Mouse (Mus musculus): ENCODE data around the gene Daw1.

DNA sequence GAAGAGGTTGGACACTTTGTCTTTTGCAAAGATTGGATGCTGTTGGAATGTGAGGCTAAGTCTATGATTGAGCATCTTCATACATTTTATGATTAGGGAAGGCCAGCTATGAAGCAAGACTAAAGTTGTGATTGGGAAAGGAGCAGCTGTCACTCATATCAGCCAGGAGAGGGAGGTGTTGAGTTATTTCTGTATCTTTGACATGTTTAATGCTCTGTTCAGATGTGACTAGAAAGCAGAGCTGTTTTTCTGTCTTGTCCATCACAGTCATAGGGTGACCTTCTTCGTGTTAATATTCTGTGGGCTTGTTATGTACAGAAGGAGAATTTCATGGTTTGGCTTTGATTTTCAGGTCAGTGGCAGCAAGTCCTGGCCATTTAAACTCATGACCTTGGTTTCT lies 63.5 kb downstream of the Daw1 start:
- TF ChIP-seq CTCF (IDR thresholded peaks at IDR 0.05; ENCODE audit: low read depth) (peak; percentile 52), EP300 (IDR thresholded peaks at IDR 0.05; ENCODE audit: low read depth) (no peak)

Measured in heart, postnatal 0 days (tissue).